In the genomic region with DNA sequence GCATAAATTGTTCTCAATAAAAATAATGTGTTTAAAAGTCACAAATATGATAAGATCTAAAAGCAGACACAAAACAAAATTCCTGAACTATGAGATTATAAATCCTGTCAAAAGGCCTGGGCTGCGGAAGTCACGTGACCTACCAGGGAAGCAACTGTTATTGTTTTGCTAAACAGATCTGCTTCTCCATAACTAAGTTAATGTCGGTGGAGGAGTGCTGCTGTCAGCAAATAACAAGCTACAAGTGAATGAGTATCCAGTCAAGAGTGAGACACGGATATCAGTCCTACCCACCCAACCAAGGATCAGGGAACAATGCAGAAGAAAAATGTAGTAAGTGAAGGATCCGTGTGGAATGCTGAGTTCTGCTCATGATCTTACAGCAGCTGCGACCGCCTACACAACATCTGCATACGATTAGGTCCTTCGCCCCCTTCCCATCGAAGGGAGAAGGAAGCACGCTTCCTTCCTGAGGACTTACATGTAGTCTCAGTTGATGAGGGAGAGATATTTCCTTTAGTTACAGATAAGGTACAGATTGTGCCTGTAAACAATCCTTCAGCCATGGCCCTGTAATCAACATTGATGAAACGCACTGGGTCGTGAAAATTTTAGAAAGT, we compare ENCODE assay signal across 8 mouse cellular contexts. TPM values are rescaled to one million over a fixed set of nuclear protein-coding genes. Genes with fewer than 3 reads are reported as not detected.
DNase-seq lines count a peak whose midpoint lies in the region; ATAC-seq and TF ChIP-seq lines count a peak whose summit lies in the region.

No protein-coding gene starts in this region.

- WGBS in heart, adult 2 months = 31% methylated on average over 13 of the region's 13 CpGs
- 47% methylated on average over 13 of the region's 13 CpGs for WGBS in lung, postnatal 0 days

- H3K36me3 ChIP-seq in heart, adult 2 months (ENCODE audit: control insufficient read depth, insufficient read depth, low read length) = peaks cover 8% of the 10 kb centered on the region; the same call in 1 of the 2 replicates
- H3K36me3 ChIP-seq in lung, postnatal 0 days (ENCODE audit: insufficient read depth, low read length) = no peaks in the 10 kb centered on the region

- peaks cover 10% of the 10 kb centered on the region for H3K4me1 ChIP-seq in heart, adult 2 months (ENCODE audit: control insufficient read depth, insufficient read depth, low read length)
- no peaks in the 10 kb centered on the region for H3K4me1 ChIP-seq in lung, postnatal 0 days (ENCODE audit: insufficient read depth, low read depth, low read length)

- intact Hi-C loops in heart, adult 2 months (cut with DNase I) = loop anchor here (1.0 to 10.0 kb wide), 3 partner anchors 23 to 164 kb away; partner anchors contain the start of gene Cyp4b1
- intact Hi-C loops in heart, postnatal 25 days (cut with DNase I) = loop anchor here (2.0 kb wide), 1 partner anchor 52 kb away; no protein-coding TSS in a partner anchor

- peak overlapping the region; percentile 90 for H3K27ac ChIP-seq in heart, adult 2 months
- 0 out of 2 replicates have a peak overlapping the region, but pooled peaks have one; percentile 45 for H3K27ac ChIP-seq in lung, postnatal 0 days (ENCODE audit: low read length)

- H3K4me3 ChIP-seq in heart, adult 2 months = peak overlapping the region; percentile 1
- no peak overlapping the region for H3K4me3 ChIP-seq in lung, postnatal 0 days (ENCODE audit: low read depth, low read length)

- 0 out of 2 replicates have a peak overlapping the region, but pooled peaks have one; percentile 2 for H3K4me2 ChIP-seq in lung, postnatal 0 days (replicated peaks; ENCODE audit: low read depth, low read length)

- peak; percentile 41; the same call in 1 of the 2 replicates for TF ChIP-seq POLR2A in heart, adult 2 months (IDR thresholded peaks at IDR 0.05; ENCODE audit: insufficient read depth, low read depth, low read length)

- peak; percentile 49 to 74 for DNase-seq in heart, adult 2 months
- no peak for DNase-seq in heart, postnatal 25 days (ENCODE audit: low spot score)
- DNase-seq in embryo, embryonic 10.5 days (ENCODE audit: low spot score) = peak; percentile 21
- DNase-seq in kidney, adult 8-10 months = peak; percentile 81 to 85
- DNase-seq in lung, postnatal 0 days (ENCODE audit: low spot score) = peak; percentile 56
- no peak for DNase-seq in cerebellum, postnatal 36 days
- DNase-seq in adipocyte (ENCODE audit: low spot score) = no peak
- DNase-seq in cerebellum, postnatal 4 days (ENCODE audit: low spot score in 2 of 2) = no peak

- H3K79me2 ChIP-seq in heart, adult 2 months (replicated peaks; ENCODE audit: control insufficient read depth, insufficient read depth, low read length) = no peaks in the 10 kb centered on the region

- peak; percentile 72 for ATAC-seq in lung, postnatal 0 days

- H3K9ac ChIP-seq in heart, adult 2 months (ENCODE audit: low read depth, low read length) = no peak overlapping the region
- no peak overlapping the region for H3K9ac ChIP-seq in lung, postnatal 0 days (replicated peaks; ENCODE audit: low read depth)

- no peaks in the 10 kb centered on the region for H3K27me3 ChIP-seq in heart, adult 2 months (ENCODE audit: control insufficient read depth, insufficient read depth, low read length)
- H3K27me3 ChIP-seq in lung, postnatal 0 days (replicated peaks; ENCODE audit: insufficient read depth, low read length) = no peaks in the 10 kb centered on the region

- no peaks in the 10 kb centered on the region for H3K9me3 ChIP-seq in lung, postnatal 0 days (ENCODE audit: low read length)

- TF ChIP-seq CTCF in heart, adult 2 months (IDR thresholded peaks at IDR 0.05) = no peak
- no peak for TF ChIP-seq CTCF in lung, postnatal 0 days (IDR thresholded peaks at IDR 0.05)

- TF ChIP-seq EP300 in heart, adult 2 months (IDR thresholded peaks at IDR 0.05; ENCODE audit: insufficient read depth, low read depth, low read length) = no peak
- TF ChIP-seq EP300 in lung, postnatal 0 days (IDR thresholded peaks at IDR 0.05) = peak; percentile 48

RNA-seq across cellular contexts. Expression of gene Efcab14, which starts 28.5 kb away (rescaled TPM):
- 10 to 100 TPM; 38.7 to 40.1 TPM for total RNA-seq in heart, adult 2 months (2021)
- polyA plus RNA-seq in heart, adult 2 months (2012; rRNA removed) = 20.4 and 34.4 TPM in 2 replicates
- 10 to 100 TPM; 33.4 to 37.0 TPM for total RNA-seq in heart, postnatal 25 days (2021)
- 24.4 and 26.8 TPM in 2 replicates for polyA plus RNA-seq in lung, postnatal 0 days (2015; fragmentation: Nextera tagmentation; extraction: Ambion mirVana)

Comparison
In these comparisons a context has a peak if more than half of its experiments do, and no peak if none do; other contexts are left out.
1. DNase-seq: peak in heart, adult 2 months (2 of 2), embryo, embryonic 10.5 days (single experiment), kidney, adult 8-10 months (2 of 2) and lung, postnatal 0 days (single experiment); none in heart, postnatal 25 days (single experiment), cerebellum, postnatal 36 days (0 of 2), adipocyte (single experiment) and cerebellum, postnatal 4 days (0 of 2).